Mouse (Mus musculus): Measurements from ENCODE around the gene Tcf25.
"Not testable (repeated sequence)": the region's sequence is repeated elsewhere in the genome, so short reads cannot be mapped to it uniquely, and the experiment has no call there.

Tcf25 gene

DNA sequence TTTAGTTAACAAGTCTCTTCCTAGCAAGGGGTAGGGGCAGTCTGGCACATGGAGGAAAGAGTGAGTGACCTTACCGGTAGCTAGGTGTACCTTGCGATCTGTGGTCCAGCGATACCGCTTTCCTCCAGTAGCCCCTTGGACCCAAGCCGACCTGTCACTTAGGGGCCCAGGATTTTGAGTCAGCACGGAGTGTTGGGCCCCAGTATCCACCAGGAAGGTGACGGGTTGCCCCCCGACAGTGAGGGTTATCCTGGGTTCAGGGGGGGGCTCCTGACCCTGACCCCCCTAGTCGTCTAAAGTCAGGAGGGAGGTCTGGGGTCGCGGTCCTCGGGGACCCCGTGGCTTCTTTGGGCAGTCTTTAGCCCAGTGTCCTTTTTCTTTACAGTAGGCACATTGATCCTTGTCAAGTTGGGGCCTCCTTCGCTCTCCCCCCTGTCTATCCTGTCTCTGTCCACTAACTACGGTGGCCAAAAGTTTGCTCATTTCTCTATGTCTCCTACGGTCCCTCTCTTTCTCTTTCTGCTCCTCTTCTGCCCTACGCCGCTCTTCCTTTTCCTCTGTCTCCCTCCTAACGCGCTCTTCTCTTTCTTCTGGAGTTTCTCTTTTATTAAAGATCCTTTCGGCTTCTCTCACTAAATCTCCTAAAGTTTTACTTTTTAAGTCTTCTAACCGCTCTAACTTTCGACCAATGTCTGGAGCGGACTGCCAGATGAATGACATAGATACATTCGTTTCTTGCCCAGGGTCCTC is 58.2 kb downstream of the Tcf25 start:
- no peak for DNase-seq

DNA sequence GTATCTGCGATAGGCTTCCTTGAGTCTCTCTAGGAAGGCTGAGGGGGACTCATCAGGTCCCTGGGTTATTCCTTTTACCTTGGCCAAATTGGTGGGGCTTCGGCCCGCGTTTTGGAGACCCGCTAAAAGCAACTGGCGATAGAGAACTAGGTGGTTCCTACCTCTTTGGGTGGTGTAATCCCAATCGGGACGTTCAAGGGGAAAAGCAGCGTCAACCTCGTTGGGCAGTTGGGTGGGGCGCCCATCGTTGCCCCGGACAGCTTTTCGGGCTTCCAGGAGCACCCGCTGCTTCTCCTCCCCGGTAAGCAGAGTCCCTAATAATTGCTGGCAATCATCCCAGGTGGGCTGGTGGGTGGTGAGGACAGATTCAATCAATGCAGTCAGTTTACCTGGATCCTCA is 58.8 kb downstream of the Tcf25 start:
- DNase-seq, result no peak

DNA sequence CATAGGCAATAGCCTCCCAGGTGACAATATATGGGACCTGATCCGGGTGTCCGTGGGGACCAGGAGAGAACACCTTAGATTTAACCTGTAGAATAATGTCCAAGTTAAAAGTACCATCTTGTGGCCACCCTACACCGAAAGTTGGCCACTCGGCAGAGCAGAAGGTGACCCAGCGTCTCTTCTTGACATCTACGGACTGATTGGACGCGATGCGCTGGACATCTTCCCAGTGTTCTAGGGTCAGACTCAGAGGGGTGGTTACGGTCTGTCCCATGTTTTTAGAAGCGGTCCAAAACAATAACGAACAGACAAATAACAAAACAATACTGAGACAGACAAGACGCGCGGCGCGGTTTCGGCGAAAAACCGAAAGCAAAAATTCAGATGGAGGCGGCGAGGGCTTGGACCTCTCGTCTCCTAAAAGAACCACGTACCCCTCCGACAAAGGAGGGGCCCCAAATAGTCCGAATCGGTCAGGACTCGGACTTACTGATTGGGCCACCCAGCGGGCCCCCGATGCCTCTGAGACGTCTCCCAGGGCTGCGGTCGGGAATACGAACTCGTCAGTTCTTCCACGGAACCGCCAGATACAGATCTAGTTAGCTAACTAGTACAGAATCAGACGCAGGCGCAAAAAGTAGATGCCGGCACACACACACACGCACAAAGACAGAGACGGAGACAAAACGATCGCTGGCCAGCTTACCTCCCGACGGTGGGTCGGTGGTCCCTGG is 59.9 kb downstream of the Tcf25 start:
- not testable (repeated sequence) for DNase-seq

DNA sequence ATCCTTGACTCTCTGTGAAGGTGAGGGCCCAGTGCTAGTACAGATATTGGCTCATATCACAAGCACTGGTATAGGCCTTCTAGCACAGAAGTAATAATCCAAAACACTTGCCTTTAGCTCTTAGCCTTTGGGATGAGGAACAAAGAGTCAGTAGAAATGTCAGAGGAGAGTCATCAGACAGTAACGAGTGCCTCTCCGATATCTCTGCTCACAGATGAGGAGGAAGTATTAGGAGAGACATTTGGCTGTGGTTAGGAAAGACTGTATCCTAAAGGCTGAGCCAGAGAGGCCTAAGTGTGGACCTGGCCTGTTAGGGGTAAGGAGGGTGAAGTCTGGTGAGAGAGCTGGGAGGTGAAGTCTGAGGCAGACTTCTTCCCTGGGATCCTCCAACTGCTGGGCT is 68.2 kb downstream of the Tcf25 start:
- DNase-seq, result no peak

DNA sequence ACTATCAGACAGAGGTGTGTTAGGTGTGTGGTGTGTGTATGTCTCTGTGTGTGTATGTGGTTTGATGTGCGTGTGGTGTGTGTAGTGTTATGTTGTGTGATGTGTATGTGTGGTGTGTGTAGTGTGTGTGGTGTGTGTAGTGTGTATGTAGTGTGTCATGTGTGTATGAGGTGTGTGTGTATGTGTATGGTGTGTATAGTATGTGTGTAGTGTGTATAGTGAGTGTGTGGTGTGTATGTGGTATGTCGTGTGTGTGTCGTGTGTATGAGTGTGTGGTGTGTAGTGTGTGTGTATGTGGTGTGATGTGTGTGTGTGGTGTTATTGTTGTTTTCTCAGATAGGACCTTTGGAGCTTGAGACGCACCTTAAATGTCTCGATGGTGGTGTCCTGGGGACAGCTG is 68.8 kb downstream of the Tcf25 start:
- no peak for DNase-seq

DNA sequence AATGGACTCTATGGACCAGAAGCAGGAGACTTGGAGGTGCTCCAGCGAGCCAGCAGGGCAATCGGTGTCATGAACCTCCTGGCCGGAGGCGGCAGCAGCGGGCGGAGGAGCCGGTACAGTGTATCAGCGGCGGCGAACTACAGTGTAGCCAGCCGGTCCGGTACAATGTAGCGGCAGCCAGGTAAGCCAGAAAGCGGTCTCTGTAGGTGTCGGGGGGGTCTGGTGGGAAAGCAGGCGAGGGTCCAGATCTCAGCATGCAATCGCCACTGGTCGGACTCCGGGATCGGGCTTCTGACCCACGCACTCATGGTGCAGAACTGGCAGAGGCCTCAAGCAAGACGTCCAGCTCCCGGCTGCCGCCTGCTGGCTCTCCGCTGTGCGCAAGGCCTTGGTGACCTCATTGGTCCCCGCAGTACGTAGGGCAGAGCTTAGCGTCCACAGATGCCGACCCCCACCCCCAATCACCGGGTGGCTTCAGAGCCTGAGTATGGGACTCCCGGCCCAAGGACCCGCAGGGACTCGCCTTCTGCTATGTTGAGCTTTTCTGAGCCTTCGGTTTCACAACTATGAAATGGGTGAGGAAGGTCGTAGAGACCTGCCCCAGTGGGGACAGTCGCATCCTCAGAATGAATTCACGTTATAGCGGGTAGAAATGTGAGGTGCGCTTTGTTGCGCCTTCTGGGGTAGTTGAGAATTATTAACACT is 69.5 kb downstream of the Tcf25 start:
- DNase-seq, result peak; percentile 99

DNA sequence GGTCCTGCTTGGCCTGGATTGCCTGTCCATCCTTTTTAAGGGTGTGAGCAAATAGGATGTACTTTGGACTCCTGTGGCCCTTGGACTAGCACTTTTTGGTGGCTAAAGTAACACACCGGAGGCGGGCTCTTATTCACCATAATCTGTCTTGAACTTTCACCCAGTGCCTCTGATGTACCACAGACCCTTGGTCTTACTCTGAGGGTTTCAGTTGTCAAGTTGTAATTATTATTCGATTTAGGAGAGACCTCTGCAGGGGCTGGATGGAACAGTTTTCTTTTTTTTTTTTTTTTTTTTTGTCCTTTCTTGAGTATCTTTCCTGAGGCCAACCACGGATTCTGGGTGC is 70.0 kb downstream of the Tcf25 start:
- DNase-seq, result no peak

DNA sequence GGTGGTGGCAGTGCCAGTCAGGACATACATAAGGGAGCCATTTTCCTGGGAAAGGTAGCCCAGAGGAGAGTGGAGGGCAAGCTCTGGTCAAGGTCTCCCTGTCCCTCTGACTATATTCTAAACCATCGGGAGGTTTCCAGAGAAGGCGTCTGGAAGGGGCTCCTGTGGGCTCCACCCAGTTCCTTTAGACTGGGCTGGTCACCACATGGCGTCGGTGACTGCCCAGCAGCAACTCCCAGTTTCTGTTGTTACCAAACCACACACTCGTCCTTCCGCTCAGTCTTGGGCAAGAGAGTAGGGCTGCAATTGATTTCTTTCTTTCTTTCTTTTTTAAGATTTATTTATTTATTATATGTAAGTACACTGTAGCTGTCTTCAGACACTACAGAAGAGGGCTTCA is 70.6 kb downstream of the Tcf25 start:
- no peak for DNase-seq

DNA sequence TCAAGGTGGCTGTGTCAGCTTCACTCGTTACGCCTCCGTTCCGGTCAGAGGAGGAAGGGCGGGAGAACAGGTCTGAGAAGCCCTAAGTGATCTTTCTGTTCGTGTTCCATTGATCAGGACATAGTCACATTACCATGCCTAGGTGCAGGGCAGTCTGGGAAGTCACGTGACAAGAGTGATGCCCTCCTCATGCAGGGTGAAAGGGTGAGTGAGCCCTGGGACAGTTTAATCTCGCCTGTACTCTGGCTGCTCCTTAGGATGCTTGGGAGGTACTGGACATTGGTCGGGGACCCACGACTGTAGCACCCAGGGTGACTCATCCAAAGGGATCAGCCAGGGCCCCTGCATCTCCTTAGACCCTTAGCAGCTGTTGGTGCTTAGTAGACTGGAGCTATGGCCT is 72.4 kb downstream of the Tcf25 start:
- no peak for DNase-seq

DNA sequence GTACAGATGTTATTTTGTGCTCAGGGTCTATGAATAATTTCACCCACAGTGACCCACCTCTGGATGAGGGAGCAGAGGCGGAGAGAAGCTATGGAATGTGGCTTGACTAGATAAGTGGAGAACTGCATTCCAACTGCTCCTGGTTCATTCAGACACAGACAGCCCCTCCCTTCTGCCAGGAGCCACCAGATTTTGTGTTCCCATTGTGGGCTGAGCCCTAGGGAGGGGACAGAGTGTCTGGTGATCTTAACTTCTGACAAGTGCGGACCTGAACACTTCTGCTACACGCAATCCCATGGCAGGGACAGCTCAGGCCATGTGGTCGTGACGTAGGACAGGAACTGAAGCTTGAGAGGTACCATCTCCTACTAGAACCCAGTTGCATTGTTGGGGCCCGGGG is 73.2 kb downstream of the Tcf25 start:
- no peak for DNase-seq

DNA sequence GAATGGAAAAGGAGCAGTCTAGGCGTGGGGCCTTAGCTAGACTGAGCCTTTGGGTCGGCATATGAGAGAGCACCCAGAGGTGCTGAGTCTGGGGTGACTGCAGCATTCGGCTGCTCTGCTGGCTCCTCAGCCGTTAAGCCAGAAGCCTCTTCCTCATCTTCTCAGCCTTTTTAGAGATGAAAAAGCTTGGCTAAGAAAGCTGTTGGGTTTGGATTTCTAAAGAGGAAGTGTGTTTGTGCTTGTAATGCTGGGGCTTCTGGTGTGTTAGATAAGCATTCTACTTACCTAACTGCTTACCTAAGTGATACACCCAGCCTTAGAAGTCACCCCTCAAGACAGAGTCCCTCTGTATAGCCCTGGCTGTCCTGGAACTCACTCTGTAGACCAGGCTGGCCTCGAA is 77.2 kb downstream of the Tcf25 start:
- no peak for DNase-seq

DNA sequence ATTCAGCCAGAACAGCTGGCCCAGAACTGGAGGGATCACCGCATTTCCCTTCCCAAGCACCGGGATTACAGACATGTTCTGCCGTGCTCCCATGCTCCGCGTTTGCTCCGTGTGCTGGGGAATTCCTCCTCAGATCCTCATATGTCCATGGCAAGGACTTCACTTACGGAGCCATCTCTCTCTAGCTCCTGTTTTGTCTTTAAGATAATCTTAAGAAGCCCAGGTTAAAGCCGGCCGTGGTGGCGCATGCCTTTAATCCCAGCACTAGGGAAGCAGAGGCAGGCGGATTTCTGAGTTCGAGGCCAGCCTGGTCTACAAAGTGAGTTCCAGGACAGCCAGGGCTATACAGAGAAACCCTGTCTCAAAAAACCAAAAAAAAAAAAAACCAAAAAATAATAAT is 78.2 kb downstream of the Tcf25 start:
- DNase-seq, result not testable (repeated sequence)

DNA sequence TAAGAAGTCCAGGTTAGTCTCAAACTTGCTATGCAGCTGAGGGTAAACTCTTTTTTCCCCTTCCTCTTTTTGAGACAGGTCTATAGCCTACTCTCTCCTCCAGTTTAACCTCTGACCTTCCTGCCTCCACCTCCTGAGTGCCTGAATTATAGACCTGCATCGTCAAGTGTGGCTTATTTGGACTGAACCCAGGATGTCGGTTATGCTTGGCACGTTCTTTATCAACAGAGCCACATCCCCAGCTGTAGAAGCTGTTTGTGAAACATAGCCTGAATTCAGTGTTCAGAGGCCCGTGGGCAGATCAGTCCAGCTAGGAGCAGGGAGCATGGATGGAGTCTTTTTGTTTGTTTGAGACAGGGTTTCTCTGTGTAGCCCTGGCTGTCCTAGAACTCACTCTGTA is 78.6 kb downstream of the Tcf25 start:
- DNase-seq, result no peak

DNA sequence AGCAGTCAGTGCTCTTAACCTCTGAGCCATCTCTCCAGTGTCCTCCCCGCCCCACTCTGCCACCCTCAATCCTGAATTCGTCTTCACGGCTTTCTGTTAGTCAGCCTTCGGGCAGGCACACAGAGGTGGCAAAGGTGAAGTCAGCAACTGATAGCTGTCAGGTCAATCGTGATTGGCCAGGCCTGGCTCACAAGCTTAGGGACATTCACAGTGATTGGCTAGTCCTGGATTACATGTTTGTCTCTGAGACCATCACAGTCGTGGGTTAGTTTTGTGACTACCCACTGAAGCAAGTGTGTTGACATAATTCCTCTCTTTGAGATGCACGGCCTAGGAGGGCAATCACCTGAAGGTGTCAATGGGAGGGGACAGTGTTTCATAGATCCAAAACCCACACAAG is 79.7 kb downstream of the Tcf25 start:
- no peak for DNase-seq

Measured in cerebellum, postnatal 25 days (tissue).